Mouse (Mus musculus): ENCODE measurements around the gene E2f1.

Gene E2f1

GRCm38 (mm10) chr2:154569836-154570286 lies at the start of gene E2f1:
Gene E2f1, minus strand, starts transcription at chr2:154569892.
- peak; percentile 91 to 96 for DNase-seq (ENCODE audit: low spot score in 2 of 2)

GRCm38 (mm10) chr2:154617061-154617460 lies 47.4 kb upstream of the E2f1 start:
- DNase-seq (ENCODE audit: low spot score in 2 of 2) = no peak

- no peak for DNase-seq (ENCODE audit: low spot score in 2 of 2)
Measured at GRCm38 (mm10) chr2:154615674-154616073, 46.0 kb upstream of the E2f1 start.

GRCm38 (mm10) chr2:154614841-154615576 lies 45.3 kb upstream of the E2f1 start:
- no peak for DNase-seq (ENCODE audit: low spot score in 2 of 2)

- DNase-seq (ENCODE audit: low spot score in 2 of 2) = peak; percentile 86 to 96
Measured at GRCm38 (mm10) chr2:154613118-154614115, 43.7 kb upstream of the E2f1 start, which contains the start of the genes Zfp341 and 4930519P11Rik. Gene Zfp341, plus strand, starts transcription at chr2:154613297. Gene 4930519P11Rik, minus strand, starts transcription at chr2:154613437.

GRCm38 (mm10) chr2:154609050-154609767 lies 39.5 kb upstream of the E2f1 start:
- DNase-seq (ENCODE audit: low spot score in 2 of 2) = no peak

GRCm38 (mm10) chr2:154606965-154607364 lies 37.3 kb upstream of the E2f1 start:
- DNase-seq (ENCODE audit: low spot score in 2 of 2) = no peak

GRCm38 (mm10) chr2:154604156-154604555 lies 34.5 kb upstream of the E2f1 start:
- DNase-seq (ENCODE audit: low spot score in 2 of 2) = no peak

GRCm38 (mm10) chr2:154603638-154604153 lies 34.0 kb upstream of the E2f1 start, which contains the start of gene Pxmp4:
Gene Pxmp4, minus strand, starts transcription at chr2:154603708.
- peak; percentile 99 to 100 for DNase-seq (ENCODE audit: low spot score in 2 of 2)

- DNase-seq (ENCODE audit: low spot score in 2 of 2) = no peak
Measured at GRCm38 (mm10) chr2:154603007-154603637, 33.4 kb upstream of the E2f1 start.

- DNase-seq (ENCODE audit: low spot score in 2 of 2) = no peak
Measured at GRCm38 (mm10) chr2:154601324-154601723, 31.6 kb upstream of the E2f1 start.

GRCm38 (mm10) chr2:154600586-154600985 lies 30.9 kb upstream of the E2f1 start:
- no peak for DNase-seq (ENCODE audit: low spot score in 2 of 2)

GRCm38 (mm10) chr2:154597399-154597798 lies 27.7 kb upstream of the E2f1 start:
- no peak for DNase-seq (ENCODE audit: low spot score in 2 of 2)

GRCm38 (mm10) chr2:154595775-154596174 lies 26.1 kb upstream of the E2f1 start:
- peak in 1 of 2 experiments; percentile 54 for DNase-seq (ENCODE audit: low spot score in 2 of 2)

GRCm38 (mm10) chr2:154593025-154593424 lies 23.3 kb upstream of the E2f1 start:
- no peak for DNase-seq (ENCODE audit: low spot score in 2 of 2)

- no peak for DNase-seq (ENCODE audit: low spot score in 2 of 2)
Measured at GRCm38 (mm10) chr2:154591239-154591638, 21.5 kb upstream of the E2f1 start.

GRCm38 (mm10) chr2:154589051-154589450 lies 19.4 kb upstream of the E2f1 start:
- no peak for DNase-seq (ENCODE audit: low spot score in 2 of 2)

GRCm38 (mm10) chr2:154586405-154586804 lies 16.7 kb upstream of the E2f1 start:
- peak; percentile 51 to 80 for DNase-seq (ENCODE audit: low spot score in 2 of 2)

GRCm38 (mm10) chr2:154584931-154585601 lies 15.4 kb upstream of the E2f1 start:
- DNase-seq (ENCODE audit: low spot score in 2 of 2) = peak in 1 of 2 experiments; percentile 42
